Mouse (Mus musculus) right cerebral cortex, adult 2 months (tissue): ENCODE measurements at regions not wholly inside any gene's neighbourhood (a gene's known extent, or its start where the extent isn't known, plus 50 kb on each side); places are given as distances from the start of the nearest gene placed in this dataset.

ENCODE experiments used
- DNase-seq, 2 experiments: peaks; one replicate each; pipeline ENCODE4 v3.0.0; 2021 to 2022; ENCODE audit warnings: low spot score in 2 of 2

- DNase-seq = peak; percentile 2 to 6
These were observed 268.5 kb downstream of the AW209491 start for GRCm38 (mm10) chr13:14898495-14898894.

- DNase-seq = no peak
These were observed 300.3 kb downstream of the AW209491 start for GRCm38 (mm10) chr13:14930137-14930785.

GRCm38 (mm10) chr13:14966187-14966726, 336.3 kb downstream of the AW209491 start:
- DNase-seq = no peak

DNA sequence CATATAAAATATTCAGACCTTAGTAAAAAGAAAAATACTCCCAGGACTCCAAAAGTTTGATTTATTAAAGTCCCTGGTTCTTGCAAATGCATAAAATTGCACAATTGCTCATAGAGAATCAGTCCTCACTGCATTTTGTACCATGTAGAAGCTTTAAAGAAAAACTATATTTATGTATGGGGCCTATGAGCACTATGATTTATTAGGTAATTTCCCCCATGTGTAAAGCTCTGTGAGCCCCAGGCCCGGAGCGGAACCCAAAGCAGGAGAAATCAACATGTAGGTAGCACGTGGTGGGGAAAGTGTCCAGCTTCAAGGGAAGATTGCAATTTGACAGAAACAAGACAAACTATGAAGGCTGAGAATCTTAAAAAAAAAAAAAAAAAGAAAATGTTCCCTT, 372.7 kb downstream of the AW209491 start:
- DNase-seq = no peak

- no peak for DNase-seq
These were observed 381.7 kb downstream of the AW209491 start for GRCm38 (mm10) chr13:15011638-15012037.

DNA sequence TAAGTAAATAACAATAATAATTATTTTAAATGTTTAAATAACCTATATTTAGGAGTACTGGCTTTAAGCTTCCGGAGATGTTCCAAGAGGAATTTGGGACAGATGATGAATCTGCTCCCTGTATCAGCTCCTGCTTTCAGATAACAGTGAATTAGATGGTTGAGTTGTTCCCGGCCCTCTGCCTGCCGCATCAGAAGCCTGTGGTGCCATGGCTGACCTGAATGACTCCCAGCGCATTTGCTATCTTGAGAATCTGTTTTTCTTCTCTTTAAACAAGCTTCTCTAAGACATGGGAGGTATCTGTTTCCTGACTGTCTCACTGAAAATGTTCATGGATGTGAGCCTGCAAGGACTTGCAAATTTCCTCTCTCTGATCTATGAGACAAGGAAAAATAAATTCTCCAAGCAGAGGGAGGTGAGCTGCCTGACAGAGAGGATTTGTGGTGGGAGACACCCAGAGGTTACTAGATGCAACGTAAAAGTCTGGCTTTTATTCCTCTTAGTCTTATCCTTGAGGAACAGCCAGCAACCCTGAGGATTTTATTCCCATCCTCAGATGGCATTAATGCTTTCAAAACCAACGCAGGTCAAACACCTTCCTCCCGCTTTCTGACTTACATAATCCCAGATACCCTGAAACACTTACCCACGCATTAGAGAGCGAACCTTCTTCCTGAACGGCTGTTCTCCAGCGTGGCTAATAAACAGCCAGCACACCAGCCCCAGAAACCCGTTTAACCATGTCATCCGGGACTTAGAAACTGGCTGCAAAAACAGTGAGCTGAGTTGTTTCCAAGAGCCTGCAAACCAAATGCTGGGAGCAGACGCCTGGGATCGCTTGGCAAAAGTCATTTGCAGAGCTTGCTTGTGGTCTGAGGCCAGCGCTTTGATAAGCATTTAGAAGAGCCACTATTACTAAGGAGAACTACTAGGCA, 389.1 kb downstream of the AW209491 start:
- DNase-seq = no peak

GRCm38 (mm10) chr13:15026601-15027000, 396.6 kb downstream of the AW209491 start:
- no peak for DNase-seq

- DNase-seq = no peak
These were observed 410.2 kb upstream of the Gli3 start for GRCm38 (mm10) chr13:15052667-15053375.

DNA sequence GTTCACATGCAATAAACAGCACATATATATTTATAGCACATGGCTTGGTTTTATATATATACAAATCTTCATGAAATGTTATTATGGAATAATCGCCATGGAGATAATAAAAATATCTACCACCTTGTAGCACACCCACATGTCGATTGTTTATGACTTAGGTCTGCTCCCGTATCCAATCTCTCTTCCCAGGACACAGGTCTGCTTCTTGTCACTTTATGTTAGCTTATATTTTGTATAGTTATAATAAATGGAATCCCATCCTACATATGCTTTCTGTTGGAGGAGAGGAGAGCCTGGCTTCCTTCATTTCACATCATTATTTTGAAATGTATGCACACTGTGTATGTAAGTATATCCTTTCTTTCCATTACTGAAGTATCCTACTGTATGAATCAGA, 408.3 kb upstream of the Gli3 start:
- no peak for DNase-seq

- DNase-seq = no peak
These were observed 384.4 kb upstream of the Gli3 start for GRCm38 (mm10) chr13:15078635-15079094.

DNA sequence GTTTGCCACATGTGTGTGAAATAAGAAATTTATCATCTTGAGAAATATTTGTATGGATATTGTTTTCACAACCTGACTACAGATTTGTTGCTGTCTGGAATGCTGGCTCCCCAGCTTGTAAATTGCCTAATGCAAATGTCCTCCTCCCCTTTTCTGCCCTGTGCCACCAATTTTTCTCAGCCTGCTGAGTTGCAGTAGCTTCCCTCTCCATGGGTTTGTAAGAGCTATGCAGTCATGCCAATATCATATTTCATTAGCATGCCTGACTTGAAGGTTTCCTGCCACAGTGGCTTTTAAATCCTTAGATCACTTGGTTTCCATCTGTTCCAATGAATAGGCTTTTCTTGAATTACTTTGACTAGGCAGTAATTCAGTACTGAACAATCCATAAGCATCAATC, 383.9 kb upstream of the Gli3 start:
- DNase-seq = no peak

GRCm38 (mm10) chr13:15082255-15082932, 380.6 kb upstream of the Gli3 start:
- peak in 1 of 2 experiments; percentile 3 for DNase-seq

- DNase-seq = no peak
These were observed 368.2 kb upstream of the Gli3 start for GRCm38 (mm10) chr13:15094836-15095235.

DNA sequence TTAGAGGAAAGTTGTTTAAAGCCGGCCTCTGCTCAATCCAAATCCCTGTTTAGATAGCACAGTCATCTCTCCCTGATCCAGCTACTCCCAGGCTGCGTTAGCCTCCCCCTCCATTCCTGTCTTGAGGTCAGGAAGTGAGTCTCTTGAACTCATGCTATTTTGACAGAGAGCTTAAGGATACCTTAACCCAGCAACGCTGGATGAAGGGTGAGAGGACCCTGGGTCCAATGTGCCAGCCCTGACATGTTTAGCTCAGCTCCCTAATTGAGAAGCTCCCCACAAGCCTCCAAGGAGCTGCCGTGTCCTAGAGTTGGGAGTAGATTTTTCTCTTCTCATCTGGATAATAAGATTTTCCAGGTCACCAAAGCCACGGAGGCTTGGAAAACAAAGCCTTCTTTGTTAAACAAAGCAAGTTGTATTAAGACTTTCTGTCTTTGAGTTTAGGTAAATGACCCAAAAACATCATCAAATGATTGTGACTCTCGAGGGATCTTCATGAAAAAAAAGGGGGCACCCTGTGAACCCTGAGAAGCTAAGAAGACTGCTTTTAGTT, 355.2 kb upstream of the Gli3 start:
- DNase-seq = no peak

- DNase-seq = peak; percentile 3
These were observed 349.7 kb upstream of the Gli3 start for GRCm38 (mm10) chr13:15113383-15113782.

- DNase-seq = peak; percentile 18 to 29
These were observed 332.8 kb upstream of the Gli3 start for GRCm38 (mm10) chr13:15130249-15130648.

- DNase-seq = no peak
These were observed 316.9 kb upstream of the Gli3 start for GRCm38 (mm10) chr13:15146167-15146566.

GRCm38 (mm10) chr13:15180898-15181297, 282.1 kb upstream of the Gli3 start:
- no peak for DNase-seq

- no peak for DNase-seq
These were observed 251.2 kb upstream of the Gli3 start for GRCm38 (mm10) chr13:15211635-15212352.

GRCm38 (mm10) chr13:15212353-15212850, 250.6 kb upstream of the Gli3 start:
- DNase-seq = peak in 1 of 2 experiments; percentile 2
